Mouse (Mus musculus) gastrocnemius, adult 2 months (tissue): Measurements from ENCODE around the gene Cdkal1. TPM values are rescaled to one million over a fixed set of nuclear protein-coding genes. Genes with fewer than 3 reads are reported as not detected.

Experiments
- DNase-seq: peaks from one replicate; pipeline ENCODE4 v3.0.0; 2022
- H3K27ac ChIP-seq: fragments of 200-600 bp; 2 replicates; pipeline ENCODE4 v1.8.1; 2022; ENCODE audit warnings: mild to moderate bottlenecking
- H3K4me3 ChIP-seq: fragments of 200-600 bp; 2 replicates; pipeline ENCODE4 v1.8.1; 2022; ENCODE audit warnings: mild to moderate bottlenecking, moderate library complexity
- CTCF ChIP-seq: fragments of 200-600 bp; IDR thresholded peaks from 2 replicates; pipeline ENCODE4 v1.8.1; 2022; ENCODE audit warnings: antibody characterized with exemption, mild to moderate bottlenecking, moderate library complexity
- intact Hi-C: fragments of 180-260 bp; cut with DNase I; formaldehyde crosslinking; loops from one replicate; pipeline ENCODE4 v1.15.1; 2025
- total RNA-seq, 2 experiments: library from RNA; stranded (reverse); gene quantifications; 2 replicates each; pipeline ENCODE4 v1.2.3; 2021

Cdkal1 gene
- total RNA-seq, 2 experiments from 2014 or later = 35.4 to 35.5 TPM

DNA sequence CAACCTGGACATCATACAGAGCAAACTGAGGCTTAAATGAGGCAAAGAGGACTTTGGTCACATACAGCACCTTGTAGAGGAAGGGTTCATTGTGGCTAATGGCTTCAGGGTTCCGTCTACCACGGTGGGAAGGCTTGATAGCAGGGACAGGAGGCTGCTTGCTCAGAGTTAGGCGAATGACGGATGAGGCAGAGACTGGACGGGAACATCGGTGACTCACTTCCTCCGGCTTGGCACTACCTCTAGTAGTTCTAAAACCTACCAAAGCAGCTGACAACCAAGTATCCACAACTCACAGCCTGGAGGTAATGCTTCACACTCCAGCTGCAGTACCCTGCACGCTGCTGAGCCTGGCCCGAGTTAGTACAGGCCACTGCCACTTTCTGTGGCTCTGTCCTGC, 706.9 kb downstream of the Cdkal1 start:
- Histone ChIP-seq H3K27ac (no peak overlapping the region), H3K4me3 (no peak overlapping the region)
- no peak for TF ChIP-seq CTCF
- intact Hi-C loops = no loop called here
- DNase-seq = no peak

Other genes starting within 250 kb of the Cdkal1 start
- gene E2f3, start 130.4 kb upstream of the Cdkal1 start, total RNA-seq = 10 to 100 TPM in 1 of 2 experiments, 1 to 10 TPM in 1; 9.6 to 10.8 TPM